Mouse (Mus musculus): ENCODE results near the gene Hspb6. TPM values are rescaled to one million over a fixed set of nuclear protein-coding genes. Genes with fewer than 3 reads are reported as not detected.

Gene Hspb6
- polyA plus RNA-seq, 1 experiment, result 50.4 TPM

GRCm38 (mm10) chr7:30553021-30553589 lies 1.1 kb downstream of the Hspb6 start:
- Histone ChIP-seq H3K4me1 (ENCODE audit: control insufficient read depth, insufficient read depth, low read length) (no peaks in the 10 kb centered on the region; the same call in 1 of the 2 replicates), H3K36me3 (ENCODE audit: control insufficient read depth, insufficient read depth, low read length) (no peaks in the 10 kb centered on the region), H3K4me3 (ENCODE audit: insufficient read depth, low read depth, low read length) (peak overlapping the region; percentile 57), H3K27me3 (replicated peaks; ENCODE audit: control insufficient read depth, insufficient read depth, low read length) (no peaks in the 10 kb centered on the region), H3K27ac (ENCODE audit: insufficient read depth, low read depth, low read length) (peak overlapping the region; percentile 71)
- DNase-seq, result peak; percentile 59
- WGBS, result under 1% methylated on average over 23 of the region's 23 CpGs
- no peak for TF ChIP-seq CTCF (conservative IDR thresholded peaks at IDR 0.05; ENCODE audit: insufficient read depth, insufficient read length, low read depth, low read length)

DNA sequence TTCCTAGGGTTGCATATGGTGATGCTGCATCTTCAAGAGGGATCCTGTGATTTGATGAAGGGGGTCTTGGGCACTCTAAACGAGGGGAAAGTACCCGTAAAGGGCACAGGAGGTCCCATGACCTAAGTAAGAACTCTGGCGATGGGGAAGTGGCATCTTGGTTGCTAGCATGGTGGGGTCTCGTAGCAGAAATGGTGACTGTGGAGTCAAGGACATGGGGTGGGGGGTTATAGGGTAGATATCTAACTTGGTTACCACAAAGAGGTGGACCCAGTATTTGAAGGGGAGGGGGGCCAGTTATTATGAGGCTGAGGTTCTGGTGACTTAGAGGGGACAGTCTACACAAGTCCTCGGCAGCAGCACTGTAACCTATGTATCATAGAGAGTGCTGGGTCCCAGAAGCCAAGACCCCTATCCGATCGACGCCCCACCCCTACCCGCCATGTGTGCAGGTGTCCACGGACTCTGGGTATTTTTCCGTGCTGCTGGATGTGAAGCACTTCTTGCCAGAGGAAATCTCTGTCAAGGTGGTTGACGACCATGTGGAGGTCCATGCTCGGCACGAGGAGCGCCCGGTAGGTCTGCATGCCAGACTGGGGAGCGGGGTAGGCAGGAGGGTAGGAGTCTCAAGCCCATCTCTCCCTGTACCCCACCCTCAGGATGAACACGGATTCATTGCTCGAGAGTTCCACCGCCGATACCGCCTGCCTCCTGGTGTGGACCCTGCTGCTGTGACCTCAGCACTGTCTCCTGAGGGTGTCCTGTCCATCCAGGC lies 2.0 kb downstream of the Hspb6 start:
- DNase-seq, result no peak
- 82% methylated on average over 22 of the region's 22 CpGs for WGBS
- Histone ChIP-seq H3K4me3 (ENCODE audit: insufficient read depth, low read depth, low read length) (no peak overlapping the region), H3K4me1 (ENCODE audit: control insufficient read depth, insufficient read depth, low read length) (no peaks in the 10 kb centered on the region; the same call in 1 of the 2 replicates), H3K27ac (ENCODE audit: insufficient read depth, low read depth, low read length) (no peak overlapping the region), H3K27me3 (replicated peaks; ENCODE audit: control insufficient read depth, insufficient read depth, low read length) (no peaks in the 10 kb centered on the region), H3K36me3 (ENCODE audit: control insufficient read depth, insufficient read depth, low read length) (no peaks in the 10 kb centered on the region)
- TF ChIP-seq CTCF (conservative IDR thresholded peaks at IDR 0.05; ENCODE audit: insufficient read depth, insufficient read length, low read depth, low read length), result no peak
- TF ChIP-seq POLR2A (IDR thresholded peaks at IDR 0.05; ENCODE audit: low read depth, low read length), result no peak

- Histone ChIP-seq H3K36me3 (ENCODE audit: control insufficient read depth, insufficient read depth, low read length) (no peaks in the 10 kb centered on the region), H3K4me1 (ENCODE audit: control insufficient read depth, insufficient read depth, low read length) (no peaks in the 10 kb centered on the region; the same call in 1 of the 2 replicates), H3K27ac (ENCODE audit: insufficient read depth, low read depth, low read length) (no peak overlapping the region), H3K4me3 (ENCODE audit: insufficient read depth, low read depth, low read length) (no peak overlapping the region), H3K27me3 (replicated peaks; ENCODE audit: control insufficient read depth, insufficient read depth, low read length) (no peaks in the 10 kb centered on the region)
- no peak for DNase-seq
- WGBS, result 94% methylated on average over 18 of the region's 18 CpGs
- TF ChIP-seq POLR2A (IDR thresholded peaks at IDR 0.05; ENCODE audit: low read depth, low read length) (no peak), CTCF (conservative IDR thresholded peaks at IDR 0.05; ENCODE audit: insufficient read depth, insufficient read length, low read depth, low read length) (peak; percentile 28; the same call in 1 of the 2 replicates)
These were observed 5.0 kb downstream of the Hspb6 start for GRCm38 (mm10) chr7:30556894-30557536.

- no peaks in the 10 kb centered on the region for H3K36me3 ChIP-seq (ENCODE audit: control insufficient read depth, insufficient read depth, low read length)
- no peak overlapping the region for H3K27ac ChIP-seq (ENCODE audit: insufficient read depth, low read depth, low read length)
- no peaks in the 10 kb centered on the region; the same call in 1 of the 2 replicates for H3K4me1 ChIP-seq (ENCODE audit: control insufficient read depth, insufficient read depth, low read length)
- no peak overlapping the region for H3K4me3 ChIP-seq (ENCODE audit: insufficient read depth, low read depth, low read length)
- TF ChIP-seq CTCF (conservative IDR thresholded peaks at IDR 0.05; ENCODE audit: insufficient read depth, insufficient read length, low read depth, low read length) (no peak), POLR2A (IDR thresholded peaks at IDR 0.05; ENCODE audit: low read depth, low read length) (no peak)
- no peak for DNase-seq
- 80% methylated on average over 13 of the region's 13 CpGs for WGBS
- no peaks in the 10 kb centered on the region for H3K27me3 ChIP-seq (replicated peaks; ENCODE audit: control insufficient read depth, insufficient read depth, low read length)
These were observed 6.0 kb downstream of the Hspb6 start for GRCm38 (mm10) chr7:30557901-30558514.

- peak overlapping the region; percentile 26 for H3K27ac ChIP-seq (ENCODE audit: insufficient read depth, low read depth, low read length)
- DNase-seq, result no peak
- peak overlapping the region; percentile 64 for H3K4me3 ChIP-seq (ENCODE audit: insufficient read depth, low read depth, low read length)
- H3K4me1 ChIP-seq (ENCODE audit: control insufficient read depth, insufficient read depth, low read length), result peaks cover under 1% of the 10 kb centered on the region; the same call in 1 of the 2 replicates
- no peaks in the 10 kb centered on the region for H3K27me3 ChIP-seq (replicated peaks; ENCODE audit: control insufficient read depth, insufficient read depth, low read length)
- H3K36me3 ChIP-seq (ENCODE audit: control insufficient read depth, insufficient read depth, low read length), result no peaks in the 10 kb centered on the region
- TF ChIP-seq CTCF (conservative IDR thresholded peaks at IDR 0.05; ENCODE audit: insufficient read depth, insufficient read length, low read depth, low read length) (no peak), POLR2A (IDR thresholded peaks at IDR 0.05; ENCODE audit: low read depth, low read length) (no peak)
- WGBS, result 6% methylated on average over 12 of the region's 12 CpGs
These were observed 6.9 kb downstream of the Hspb6 start for GRCm38 (mm10) chr7:30558656-30559442.

DNA sequence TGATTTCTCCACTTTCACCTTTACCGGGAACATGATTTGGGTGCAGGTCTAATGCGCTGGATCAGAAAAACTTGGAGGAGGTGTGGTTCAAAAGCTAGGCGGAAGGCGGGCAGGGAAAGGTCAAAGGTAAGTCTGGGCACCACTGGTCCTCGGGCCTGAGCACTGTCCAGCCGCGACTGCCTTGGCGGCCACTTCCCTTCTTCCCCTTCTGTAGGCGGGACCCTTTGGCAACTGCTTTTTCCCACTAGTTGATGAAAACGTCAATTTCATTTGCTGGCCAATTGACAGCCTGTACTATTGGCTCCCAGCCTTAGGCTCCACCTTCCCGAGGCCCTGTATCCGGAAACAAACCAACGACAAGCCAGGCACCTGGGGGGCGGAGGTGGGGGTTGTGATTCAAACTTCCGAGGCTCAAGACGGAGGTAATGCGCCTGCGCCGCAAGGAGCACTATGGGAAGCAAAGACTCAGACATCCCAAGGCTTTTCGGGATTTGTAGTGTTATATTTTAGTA lies 7.5 kb downstream of the Hspb6 start, which contains the start of gene Lin37:
Lin37 (minus strand) TSS at position 396 of the 512 bp plus-strand sequence.
- 2% methylated on average over 20 of the region's 20 CpGs for WGBS
- H3K4me1 ChIP-seq (ENCODE audit: control insufficient read depth, insufficient read depth, low read length), result peaks cover 3% of the 10 kb centered on the region; the same call in 1 of the 2 replicates

More for the DNA sequence above, 7.5 kb downstream of the Hspb6 start, which contains the start of gene Lin37:
- Histone ChIP-seq H3K36me3 (ENCODE audit: control insufficient read depth, insufficient read depth, low read length) (no peaks in the 10 kb centered on the region), H3K27me3 (replicated peaks; ENCODE audit: control insufficient read depth, insufficient read depth, low read length) (no peaks in the 10 kb centered on the region), H3K4me3 (ENCODE audit: insufficient read depth, low read depth, low read length) (peak within 1 kb of the TSS; percentile 64), H3K27ac (ENCODE audit: insufficient read depth, low read depth, low read length) (peak within 1 kb of the TSS; percentile 26)
- DNase-seq, result peak; percentile 100
- TF ChIP-seq POLR2A (IDR thresholded peaks at IDR 0.05; ENCODE audit: low read depth, low read length), result no peak
- no peak for TF ChIP-seq CTCF (conservative IDR thresholded peaks at IDR 0.05; ENCODE audit: insufficient read depth, insufficient read length, low read depth, low read length)
